Mouse (Mus musculus) brain, embryonic 14.5 days (tissue): ENCODE data around the gene Btnl4.

Source experiments
- CTCF ChIP-seq: fragments of 200-500 bp; IDR thresholded peaks from 2 replicates; pipeline ENCODE4 v1.5.1; 2012; ENCODE audit warnings: inconsistent platforms, mild to moderate bottlenecking, moderate library complexity, borderline replicate concordance; ENCODE audit not compliant: insufficient read depth, insufficient read length; ENCODE audit errors: extremely low read depth
- POLR2A ChIP-seq: fragments of 200-500 bp; IDR thresholded peaks from 2 replicates; pipeline ENCODE4 v1.6.1; 2012; ENCODE audit warnings: mild to moderate bottlenecking, inconsistent platforms, borderline replicate concordance; ENCODE audit not compliant: poor library complexity, insufficient read depth, insufficient read length, severe bottlenecking; ENCODE audit errors: extremely low read depth

- no peak for TF ChIP-seq CTCF
- TF ChIP-seq POLR2A, result no peak
Measured at GRCm38 (mm10) chr17:34470491-34470890, 6.6 kb downstream of the Btnl4 start.
